Mouse (Mus musculus) left cerebral cortex, postnatal 14 days (tissue): ENCODE measurements around the gene Hpcal1. TPM values are rescaled to one million over a fixed set of nuclear protein-coding genes. Genes with fewer than 3 reads are reported as not detected.
A peak's percentile ranks its signal among the peaks of the same experiment; 100 is the strongest.

Source experiments
- DNase-seq, 2 experiments: peaks; one replicate each; pipeline ENCODE4 v3.0.0; 2021 to 2022; ENCODE audit warnings: low spot score in 2 of 2, mixed read lengths in 1 of 2
- intact Hi-C: fragments of 180-260 bp; cut with DNase I; formaldehyde crosslinking; loops from one replicate; pipeline ENCODE4 v1.15.1; 2025
- total RNA-seq, 2 experiments: library from RNA; stranded (reverse); gene quantifications; 2 replicates each; pipeline ENCODE4 v1.2.3; 2021

Hpcal1 gene
- total RNA-seq, 2 experiments from 2014 or later: 53.6 to 82.5 TPM

DNA sequence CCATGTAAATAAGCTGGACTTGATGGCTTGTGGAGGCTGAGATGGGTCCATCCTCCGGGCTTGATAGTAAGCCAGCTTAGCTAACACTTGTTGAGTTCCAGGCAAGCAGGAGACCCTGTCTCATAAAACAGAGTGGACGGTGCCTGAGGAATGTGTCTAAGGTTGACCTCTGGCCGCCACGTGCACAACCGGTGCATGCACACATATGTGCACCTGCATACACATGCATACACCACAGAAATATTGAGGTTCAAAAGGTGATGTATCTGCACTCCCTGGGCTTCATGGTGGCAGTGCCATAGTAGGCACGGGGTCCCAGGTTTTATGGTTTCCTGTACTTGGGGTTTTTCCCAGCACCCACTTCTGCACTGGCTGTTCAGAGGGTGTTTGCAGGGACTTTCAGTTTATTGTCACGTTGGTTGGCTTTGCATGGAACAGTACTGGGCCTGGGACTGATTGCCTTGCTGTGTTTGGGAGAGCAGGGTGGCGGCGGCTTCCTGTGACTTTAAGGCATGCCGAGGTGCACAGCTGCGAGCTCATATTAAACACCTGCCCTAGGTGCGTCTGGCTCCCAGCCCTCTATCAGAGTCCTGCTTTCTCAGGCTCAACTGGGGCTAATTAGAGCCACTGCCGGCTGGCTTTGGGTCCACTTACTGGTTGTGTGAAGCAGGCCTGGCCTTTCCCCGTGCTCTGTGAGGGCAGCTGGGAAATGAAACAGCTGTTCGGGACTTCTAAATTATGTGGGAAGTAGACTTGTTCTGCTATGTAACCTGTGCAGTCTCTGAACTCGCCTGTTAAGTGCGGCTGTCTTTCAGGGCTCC lies 19.5 kb downstream of the Hpcal1 start:
- DNase-seq: no peak
- intact Hi-C loops: no loop called here

DNA sequence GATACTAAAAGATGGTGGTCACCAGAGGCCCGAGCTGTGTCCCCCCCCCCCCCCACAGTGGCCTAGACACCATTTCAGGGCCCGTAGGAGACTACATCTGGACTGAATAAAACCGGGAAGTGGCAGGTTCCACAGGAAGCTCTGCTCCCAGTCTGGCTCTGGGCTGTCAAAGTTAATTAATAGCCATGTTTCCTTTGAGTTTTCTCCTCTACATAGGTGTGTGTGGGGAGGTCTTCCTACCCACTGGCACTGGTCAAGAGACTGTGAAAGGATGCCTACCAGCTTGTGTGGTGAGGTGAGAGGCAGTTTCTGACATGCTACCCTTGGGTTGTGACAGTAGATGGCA lies 20.1 kb downstream of the Hpcal1 start:
- intact Hi-C loops: no loop called here
- DNase-seq: no peak

DNA sequence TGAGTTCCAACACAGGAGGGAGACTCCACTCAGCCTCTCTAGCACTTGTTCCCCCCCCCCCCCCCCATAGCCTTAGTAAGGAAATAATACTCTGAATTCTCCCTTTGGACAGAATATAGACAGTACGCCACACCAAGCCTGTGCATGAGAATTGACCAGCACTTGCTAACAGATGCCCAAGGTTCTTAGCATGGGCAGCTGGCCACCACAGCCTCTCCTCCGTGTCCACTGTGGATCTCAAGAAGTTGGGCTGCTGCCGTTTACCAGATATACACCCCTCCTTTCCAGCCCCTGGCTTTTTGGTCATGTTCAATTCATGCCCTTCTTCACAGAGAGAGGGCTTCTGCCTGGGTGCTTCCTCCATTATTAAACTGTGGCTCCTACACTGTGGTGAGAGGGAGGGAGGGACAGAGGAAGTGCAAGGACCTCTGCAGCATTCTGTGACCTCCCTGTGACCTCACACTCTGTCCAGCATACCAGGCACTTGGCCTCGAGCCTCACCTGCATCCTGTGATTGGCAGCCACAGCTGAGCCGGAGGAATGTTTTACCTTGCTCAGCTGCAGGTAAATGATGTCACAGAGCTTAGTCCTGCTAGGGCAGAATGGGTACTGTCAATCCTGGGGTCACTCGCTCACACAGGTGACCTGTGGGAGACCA lies 21.2 kb downstream of the Hpcal1 start:
- intact Hi-C loops: no loop called here
- no peak for DNase-seq

DNA sequence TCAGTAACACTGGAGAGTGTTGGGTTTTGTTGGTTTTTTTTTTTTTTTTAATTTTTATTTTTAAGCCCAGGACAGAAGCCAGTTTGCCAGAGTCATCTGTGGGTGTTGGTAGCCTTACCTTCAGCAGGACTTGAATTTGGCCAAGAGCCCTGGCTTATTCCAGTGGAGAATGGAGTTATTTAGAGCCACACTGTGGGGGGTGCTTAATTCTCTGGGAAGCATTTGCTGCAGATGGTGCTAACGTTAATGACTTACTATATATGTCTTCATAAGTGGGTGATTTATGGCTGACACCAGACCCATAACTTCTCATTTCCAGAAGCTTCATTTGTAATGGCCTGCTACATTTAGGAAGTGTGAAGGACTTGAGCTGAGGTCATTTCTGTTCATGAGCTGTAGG lies 21.9 kb downstream of the Hpcal1 start:
- peak; percentile 47 to 56 for DNase-seq

GRCm38 (mm10) chr12:17715720-17716478 lies 25.2 kb downstream of the Hpcal1 start:
- intact Hi-C loops: no loop called here
- no peak for DNase-seq

More for the DNA sequence above, 21.9 kb downstream of the Hpcal1 start:
- intact Hi-C loops: no loop called here

GRCm38 (mm10) chr12:17717257-17717656 lies 26.6 kb downstream of the Hpcal1 start:
- DNase-seq: no peak
- intact Hi-C loops: no loop called here

DNA sequence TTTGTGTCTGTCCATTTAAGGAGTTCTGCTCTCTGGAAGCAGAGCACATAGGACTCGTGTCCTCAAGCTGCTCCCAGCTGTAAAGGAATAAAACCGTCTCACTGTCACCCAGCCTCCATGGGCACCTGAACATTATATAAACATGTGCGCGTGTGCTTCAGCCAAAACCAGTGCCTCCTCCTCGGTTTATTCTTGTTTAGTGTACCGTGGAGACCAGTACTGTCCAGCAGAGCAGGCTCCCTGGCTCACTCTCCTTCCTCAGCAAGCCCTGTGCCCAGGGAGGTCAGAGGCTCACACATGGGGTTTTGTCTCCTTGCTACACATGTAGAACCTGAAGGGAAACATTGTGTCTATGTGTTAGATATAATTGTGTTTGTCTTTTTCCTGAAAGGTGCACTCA lies 27.5 kb downstream of the Hpcal1 start:
- no peak for DNase-seq
- intact Hi-C loops: no loop called here

DNA sequence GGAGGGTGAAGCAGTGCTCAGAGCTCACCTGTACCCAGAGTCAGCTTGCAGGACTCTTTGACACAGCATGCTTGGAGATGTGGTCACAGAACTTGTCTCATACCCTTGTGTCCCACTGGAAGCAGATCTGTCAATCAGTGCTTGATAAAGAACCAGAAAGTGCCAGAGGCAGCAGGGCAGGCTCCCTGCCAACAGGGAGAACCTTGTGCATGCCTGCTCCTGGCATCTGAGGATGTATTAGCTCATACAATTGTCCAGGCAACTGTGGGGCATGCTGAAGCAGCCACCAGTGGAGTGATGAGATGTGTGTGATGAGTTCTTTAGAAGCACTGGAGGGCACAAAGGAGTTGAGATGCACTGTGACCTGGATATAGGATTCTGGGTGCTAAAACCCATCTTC lies 30.4 kb downstream of the Hpcal1 start:
- DNase-seq: no peak
- intact Hi-C loops: no loop called here

DNA sequence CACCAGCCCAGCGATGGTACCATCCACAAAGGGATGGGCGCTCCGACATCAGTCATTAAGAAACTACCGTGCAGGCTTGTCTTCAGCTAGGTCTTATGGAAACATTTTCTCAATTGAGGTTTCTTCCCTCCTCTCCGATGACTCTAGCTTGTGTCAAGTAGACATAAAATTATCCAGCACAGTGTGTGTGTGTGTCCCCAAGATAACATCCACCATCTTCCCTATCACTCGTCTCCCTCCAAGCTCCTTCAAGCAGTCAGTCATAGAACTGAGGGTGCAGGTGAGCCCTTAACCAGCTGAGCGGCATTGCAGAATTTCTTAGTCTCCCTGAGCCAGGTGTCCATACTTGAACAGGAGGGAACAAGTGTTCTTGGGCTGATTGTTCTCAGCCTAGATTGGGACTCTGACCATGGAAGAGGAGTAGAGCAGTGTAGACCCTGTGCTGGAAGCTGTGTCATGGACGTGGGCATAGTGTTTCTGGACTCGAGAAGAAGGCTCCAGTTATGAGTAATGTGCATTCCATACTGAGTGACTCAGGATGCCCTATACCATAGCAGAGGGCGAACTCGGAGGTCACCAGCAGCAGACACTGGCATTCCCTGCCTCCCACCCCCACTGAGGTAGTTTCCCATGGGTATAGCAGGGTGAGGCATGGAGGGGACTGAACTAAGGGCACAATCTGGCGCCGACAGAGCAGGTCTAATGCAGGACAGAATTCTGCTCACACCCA lies 32.0 kb downstream of the Hpcal1 start:
- intact Hi-C loops: no loop called here
- no peak for DNase-seq

DNA sequence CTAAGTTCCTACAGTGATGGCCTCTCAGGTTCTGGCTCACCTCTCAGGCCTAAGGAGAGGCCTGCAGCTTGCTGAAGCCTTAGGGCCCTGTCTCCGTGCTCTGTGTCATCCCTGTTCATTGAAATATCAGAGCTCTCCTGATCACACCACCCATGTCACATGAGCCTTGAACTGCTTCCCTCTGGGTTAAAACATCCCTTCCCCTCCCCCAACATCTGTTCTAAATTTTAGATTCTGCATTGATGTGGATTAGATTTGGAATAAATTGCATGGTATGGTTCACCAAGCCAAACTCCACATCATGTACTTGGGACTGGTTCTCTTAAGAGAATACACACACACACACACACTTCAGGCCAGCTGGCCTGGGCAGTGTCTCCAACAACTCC lies 32.5 kb downstream of the Hpcal1 start:
- DNase-seq: no peak
- intact Hi-C loops: no loop called here

DNA sequence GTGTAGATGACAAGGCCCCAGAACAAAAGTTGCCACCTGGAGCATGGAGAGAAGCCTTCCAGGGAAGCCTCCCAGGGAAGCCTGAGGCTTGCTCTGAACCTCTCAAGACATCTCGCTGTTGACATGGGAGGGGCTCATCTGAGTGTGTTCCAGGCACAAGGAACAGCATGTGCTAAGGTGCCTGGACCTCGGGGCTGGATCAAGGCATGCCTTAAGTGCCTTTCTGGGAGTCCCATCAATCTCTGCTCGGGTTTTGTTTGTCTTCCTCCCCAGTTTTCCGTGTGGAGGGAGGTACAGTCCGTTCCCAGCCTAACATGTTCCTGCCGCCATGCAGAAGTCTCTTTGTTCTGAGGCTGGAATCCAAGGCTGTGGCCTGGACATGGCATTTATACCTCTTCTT lies 33.3 kb downstream of the Hpcal1 start:
- intact Hi-C loops: no loop called here
- DNase-seq: no peak

- intact Hi-C loops: no loop called here
- no peak for DNase-seq
Measured at GRCm38 (mm10) chr12:17724412-17725090, 33.9 kb downstream of the Hpcal1 start.

GRCm38 (mm10) chr12:17725592-17725991 lies 34.9 kb downstream of the Hpcal1 start:
- DNase-seq: no peak

DNA sequence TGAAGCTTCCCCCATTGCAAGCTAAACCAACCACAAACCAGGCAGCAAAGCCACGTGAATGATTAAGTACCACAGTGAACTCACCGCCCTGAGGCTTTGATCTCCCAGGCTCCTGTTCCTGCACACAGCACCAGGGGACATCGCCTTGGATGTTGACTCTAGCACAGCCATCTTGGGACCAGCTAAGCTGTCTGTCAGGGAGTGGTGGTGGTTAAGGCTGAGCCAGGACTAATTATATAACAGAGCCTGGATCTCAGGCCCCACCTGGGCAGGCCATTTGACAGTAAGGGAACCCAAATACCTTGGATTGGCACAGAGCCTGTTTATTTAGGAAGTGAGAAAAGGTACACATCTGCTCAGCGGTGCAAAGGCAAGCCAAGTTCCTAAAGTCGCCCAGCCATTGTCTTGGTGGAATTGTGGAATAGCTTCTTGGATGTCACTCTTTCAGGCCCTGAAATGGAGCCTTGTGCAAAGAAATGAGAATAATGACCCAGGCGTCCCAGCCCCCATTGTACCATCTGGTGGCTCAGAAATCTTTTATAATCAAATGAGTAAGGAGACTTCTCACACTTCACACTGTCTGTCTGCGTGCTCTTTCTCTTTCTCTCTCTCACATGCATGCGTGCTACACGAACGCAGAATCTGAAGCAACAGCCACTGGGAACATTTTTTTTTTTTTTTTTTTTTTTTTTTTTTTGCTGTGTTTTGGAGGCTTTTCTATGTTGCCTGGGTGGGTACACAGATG lies 36.1 kb downstream of the Hpcal1 start:
- peak; percentile 38 to 58 for DNase-seq

More at GRCm38 (mm10) chr12:17725592-17725991, 34.9 kb downstream of the Hpcal1 start:
- intact Hi-C loops: no loop called here

DNA sequence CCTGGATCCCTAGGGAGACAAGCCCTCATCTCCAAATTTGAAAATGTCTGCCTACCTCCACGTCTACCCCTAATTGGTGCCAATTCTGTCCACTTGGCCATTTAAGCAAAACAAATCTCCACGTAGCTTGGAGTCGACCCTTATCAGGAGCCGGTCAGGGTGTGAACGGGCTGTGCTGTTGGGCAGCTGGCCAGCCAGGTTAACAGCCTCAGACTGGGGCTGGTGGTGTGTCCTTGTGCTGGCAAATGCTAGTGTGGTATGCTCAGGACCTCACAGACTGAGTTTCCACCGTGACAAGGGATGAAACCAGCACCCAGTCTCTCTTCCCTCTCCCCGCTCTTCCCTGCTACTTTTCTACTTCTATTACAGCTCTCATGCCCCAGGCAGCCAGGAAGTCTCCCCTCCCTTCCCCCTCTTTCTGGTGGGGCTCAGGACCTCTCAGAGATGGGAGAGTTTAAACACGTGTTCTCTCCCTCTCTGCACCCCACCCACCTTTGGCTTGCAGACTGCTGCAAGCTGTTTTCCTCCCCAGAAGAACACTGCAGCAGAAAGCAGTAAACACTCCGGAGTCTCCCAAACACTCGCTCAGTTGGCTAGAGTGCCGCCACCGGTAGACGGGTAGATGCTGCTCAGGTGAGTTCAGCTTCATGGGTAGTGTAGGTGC lies 37.2 kb downstream of the Hpcal1 start:
- no peak for DNase-seq
- intact Hi-C loops: no loop called here

More for the DNA sequence above, 36.1 kb downstream of the Hpcal1 start:
- intact Hi-C loops: no loop called here

DNA sequence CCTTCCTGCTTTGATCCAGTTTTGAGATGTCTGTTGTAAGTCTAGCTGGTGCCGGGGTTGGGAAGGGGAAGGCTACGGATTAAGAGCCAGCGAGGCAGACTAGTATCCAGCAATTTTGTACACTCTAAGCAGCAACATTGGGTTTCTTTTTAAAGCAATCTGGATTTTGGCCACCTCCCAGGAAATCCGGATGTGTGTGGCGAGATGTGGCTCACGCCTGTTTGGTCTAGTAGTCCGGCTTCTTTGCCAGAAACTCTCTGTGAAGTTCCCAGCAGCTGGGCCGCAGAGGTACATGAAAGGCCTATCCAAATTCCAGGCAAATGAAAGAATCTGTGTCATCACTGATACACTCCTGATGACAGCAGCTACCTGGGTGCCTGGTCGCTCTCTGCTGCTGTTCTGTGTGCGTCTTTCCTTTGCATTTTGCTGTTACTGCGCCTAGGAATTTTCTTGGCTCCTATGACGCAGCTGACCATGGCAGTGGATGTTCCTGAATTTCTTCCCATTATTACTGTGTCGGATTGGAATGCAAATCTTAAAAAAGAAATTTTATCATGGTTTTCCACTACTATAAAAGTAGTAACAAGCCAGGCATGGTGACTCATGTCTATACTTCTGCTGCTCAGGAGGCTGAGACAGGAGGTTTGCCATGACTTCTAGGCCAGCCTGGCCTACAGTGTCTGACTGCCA lies 38.7 kb downstream of the Hpcal1 start:
- intact Hi-C loops: no loop called here
- peak; percentile 53 to 74 for DNase-seq

DNA sequence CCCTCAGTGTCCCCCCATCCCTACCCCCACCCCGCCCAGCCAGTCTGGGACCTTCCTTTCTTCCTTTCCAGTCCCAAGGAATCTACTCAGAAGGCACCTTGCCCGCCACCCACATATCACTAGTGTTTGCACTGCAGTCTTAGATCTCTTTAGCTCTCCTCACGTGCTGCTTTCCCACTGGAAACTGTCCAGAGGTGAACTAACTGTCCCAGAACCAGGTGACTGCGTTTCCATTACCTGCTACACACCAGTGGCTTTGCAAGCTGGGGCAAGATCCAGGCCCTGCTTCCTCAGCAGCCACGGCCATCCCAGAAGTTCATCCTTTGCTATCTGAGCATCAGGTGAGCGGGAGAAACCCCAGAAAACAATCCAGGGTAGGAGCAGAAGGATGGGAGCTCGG lies 41.4 kb downstream of the Hpcal1 start:
- intact Hi-C loops: no loop called here
- DNase-seq: no peak
